In the genomic region with DNA sequence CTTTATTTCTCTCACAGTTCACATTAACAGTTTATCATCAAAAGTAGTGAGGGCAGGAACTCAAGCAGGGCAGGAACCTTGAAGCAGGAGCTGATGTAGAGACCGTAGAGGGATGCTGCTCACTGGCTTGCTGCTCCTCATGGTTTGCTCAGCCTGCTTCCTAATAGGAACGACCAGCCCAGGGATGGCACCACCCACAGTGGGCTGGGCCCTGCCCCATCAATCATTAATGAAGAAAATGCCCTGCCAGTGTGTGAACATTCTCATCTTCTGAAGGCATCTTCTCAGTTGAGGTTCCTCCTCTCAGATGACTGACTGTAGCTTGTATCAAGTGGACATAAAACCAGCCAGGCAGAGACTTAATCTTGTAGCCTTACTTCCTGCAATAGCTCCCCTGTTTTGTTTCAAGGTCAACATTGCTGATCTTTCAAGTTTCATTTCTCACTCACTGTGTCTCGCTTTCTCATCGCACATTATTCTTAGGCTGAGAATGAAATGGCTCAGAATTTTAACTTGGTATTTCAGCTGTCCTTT, we compare ENCODE assay signal across 14 mouse cellular contexts. TPM values are rescaled to one million over a fixed set of nuclear protein-coding genes. Genes with fewer than 3 reads are reported as not detected.
DNase-seq lines count a peak whose midpoint lies in the region; ATAC-seq lines count a peak whose summit lies in the region.
"Had no signal": no experiment of that assay in that cellular context is flagged by ENCODE, and none has a peak within 500 bp of the region (broad histone marks: within the 10 kb centered on the region; RNA-seq: fewer than 3 reads in every experiment).

No protein-coding gene starts in this region.

- intact Hi-C loops in heart, postnatal 36 days (cut with DNase I), result no loop called here

- H3K4me1 ChIP-seq in heart, embryonic 13.5 days, result peaks cover 68% of the 10 kb centered on the region
- no peaks in the 10 kb centered on the region for H3K4me1 ChIP-seq in hindbrain, embryonic 11.5 days (replicated peaks; ENCODE audit: control insufficient read depth, insufficient read depth, low read length)

- no peak overlapping the region for H3K4me3 ChIP-seq in heart, embryonic 13.5 days
- H3K4me3 ChIP-seq in hindbrain, embryonic 11.5 days (ENCODE audit: low read depth, low read length), result no peak overlapping the region
- H3K4me3 ChIP-seq: heart, adult 2 months had no signal

- no peaks in the 10 kb centered on the region for H3K36me3 ChIP-seq in heart, embryonic 13.5 days
- H3K36me3 ChIP-seq in hindbrain, embryonic 11.5 days (ENCODE audit: control insufficient read depth, insufficient read depth, low read length), result no peaks in the 10 kb centered on the region

- no peak for ATAC-seq in heart, embryonic 13.5 days (ENCODE audit: extremely low read depth, insufficient number of reproducible peaks, low FRiP score, low TSS enrichment)
- ATAC-seq in hindbrain, embryonic 11.5 days (ENCODE audit: low FRiP score), result no peak
- ATAC-seq: intestine, embryonic 16.5 days had no signal

- 57% methylated on average over 4 of the region's 4 CpGs for WGBS in heart, embryonic 13.5 days
- 83% methylated on average over 4 of the region's 4 CpGs for WGBS in hindbrain, embryonic 11.5 days

- H3K9ac ChIP-seq in heart, embryonic 13.5 days, result no peak overlapping the region
- no peak overlapping the region for H3K9ac ChIP-seq in hindbrain, embryonic 11.5 days (ENCODE audit: low read depth, low read length)

- no peak for DNase-seq in heart, postnatal 36 days
- peak; percentile 51 for DNase-seq in A20 (ENCODE audit: low read depth, low spot score)
- peak; percentile 83 for DNase-seq in kidney, adult 11 months
- DNase-seq in kidney, postnatal 36 days, result peak; percentile 79 to 85
- DNase-seq in hindbrain, embryonic 11.5 days (ENCODE audit: low spot score), result no peak
- DNase-seq in adrenal gland, postnatal 14 days, result no peak
- DNase-seq in right cerebral cortex, adult 18-20 months, result no peak
- DNase-seq: adrenal gland, postnatal 10 days; cerebellum, adult 11 months; heart, adult 2 months; lung, adult 2 months; thymus, adult 2 months had no signal

- H3K27ac ChIP-seq in heart, embryonic 13.5 days (replicated peaks), result peak overlapping the region; percentile 56
- H3K27ac ChIP-seq in hindbrain, embryonic 11.5 days (ENCODE audit: low read depth, low read length), result no peak overlapping the region
- H3K27ac ChIP-seq: heart, adult 2 months had no signal

- H3K4me2 ChIP-seq in heart, embryonic 13.5 days, result no peak overlapping the region
- H3K4me2 ChIP-seq in hindbrain, embryonic 11.5 days (replicated peaks; ENCODE audit: low read depth, low read length), result no peak overlapping the region

- no peaks in the 10 kb centered on the region for H3K27me3 ChIP-seq in heart, embryonic 13.5 days (replicated peaks)
- H3K27me3 ChIP-seq in hindbrain, embryonic 11.5 days (ENCODE audit: control insufficient read depth, insufficient read depth, low read length), result no peaks in the 10 kb centered on the region

- H3K9me3 ChIP-seq in heart, embryonic 13.5 days, result no peaks in the 10 kb centered on the region
- no peaks in the 10 kb centered on the region for H3K9me3 ChIP-seq in hindbrain, embryonic 11.5 days (ENCODE audit: control insufficient read depth, low read length)

RNA-seq across cellular contexts. Expression of a gene that starts 24.5 kb away (rescaled TPM):
- 22.5 and 26.4 TPM in 2 replicates for polyA plus RNA-seq in heart, embryonic 13.5 days (2015; fragmentation: Nextera tagmentation; extraction: Ambion mirVana)
- total RNA-seq in heart, postnatal 36 days (2021), result 10 to 100 TPM; 70.4 to 71.4 TPM
- polyA plus RNA-seq in hindbrain, embryonic 11.5 days (2014; fragmentation: Nextera tagmentation; extraction: Ambion mirVana), result 15.4 and 15.7 TPM in 2 replicates
- total RNA-seq in adrenal gland, postnatal 14 days (2021), result 28.2 and 29.0 TPM in 2 replicates

Comparison
In these comparisons a context has a peak if more than half of its experiments do, and no peak if none do; other contexts are left out.
1. DNase-seq: peak in A20 (single experiment), kidney, adult 11 months (single experiment) and kidney, postnatal 36 days (2 of 2); none in heart, postnatal 36 days (0 of 2), hindbrain, embryonic 11.5 days (single experiment), adrenal gland, postnatal 14 days (single experiment) and right cerebral cortex, adult 18-20 months (single experiment).